Mouse (Mus musculus): ENCODE measurements around the gene Tnrc6c. TPM values are rescaled to one million over a fixed set of nuclear protein-coding genes. Genes with fewer than 3 reads are reported as not detected.
A peak's percentile ranks its signal among the peaks of the same experiment; 100 is the strongest.

The Tnrc6c gene
- total and polyA plus RNA-seq, 3 experiments = 6.9 to 16.7 (median 12.8) TPM

DNA sequence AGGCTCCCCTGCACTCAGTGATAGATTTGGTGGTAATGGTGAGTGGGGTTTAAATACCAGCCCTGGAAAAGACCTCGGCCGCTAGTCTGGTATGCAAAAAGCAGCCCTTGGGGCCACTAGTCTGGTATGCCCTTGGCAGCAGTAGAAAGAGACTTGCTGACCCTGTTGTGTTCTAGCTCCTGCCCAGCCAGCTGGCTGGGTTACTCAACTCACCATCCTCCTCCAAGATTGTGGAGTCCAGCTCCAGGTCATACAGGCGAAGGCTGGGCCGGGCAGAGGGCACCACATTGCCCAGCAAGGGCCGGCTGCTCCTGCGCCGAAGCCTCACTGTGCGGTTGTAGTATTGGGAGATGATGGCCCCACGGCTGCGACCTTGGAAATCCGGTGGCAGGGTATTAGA, 123.9 kb downstream of the Tnrc6c start:
- H3K9me3 ChIP-seq (replicated peaks; ENCODE audit: low read length) = no peaks in the 10 kb centered on the region
- TF ChIP-seq CTCF (conservative IDR thresholded peaks at IDR 0.05 in 1 of 2, IDR thresholded peaks at IDR 0.05 in 1 of 2; ENCODE audit: low read depth in 2 of 2, low read length in 2 of 2) (no peak), UBTF (IDR thresholded peaks at IDR 0.05; ENCODE audit: low read depth, low read length) (no peak), ZKSCAN1 (IDR thresholded peaks at IDR 0.05; ENCODE audit: borderline replicate concordance, low read depth, low read length) (no peak), MAX (IDR thresholded peaks at IDR 0.05; ENCODE audit: low read length) (no peak), POLR2AphosphoS2 (IDR thresholded peaks at IDR 0.05; ENCODE audit: low read depth, low read length) (no peak), JUND (conservative IDR thresholded peaks at IDR 0.05; ENCODE audit: low read depth, low read length) (no peak), KAT2A (IDR thresholded peaks at IDR 0.05; ENCODE audit: insufficient replicate concordance, low read length) (no peak), ZNF384 (IDR thresholded peaks at IDR 0.05; ENCODE audit: low read depth, low read length) (no peak), EP300 (IDR thresholded peaks at IDR 0.05; ENCODE audit: low read length) (no peak), ELF1 (IDR thresholded peaks at IDR 0.05; ENCODE audit: low read depth, low read length) (no peak), NRF1 (IDR thresholded peaks at IDR 0.05; ENCODE audit: low read depth, low read length) (no peak)
- no peak overlapping the region for H3K4me2 ChIP-seq (ENCODE audit: insufficient read depth, low read depth, poor library complexity, severe bottlenecking)
- H3K79me2 ChIP-seq (replicated peaks; ENCODE audit: control insufficient read depth, extremely low read depth, insufficient read depth, poor library complexity, severe bottlenecking) = no peaks in the 10 kb centered on the region
- no peak overlapping the region for H3K9ac ChIP-seq (ENCODE audit: insufficient read depth, low read depth)
- DNase-seq (ENCODE audit: extremely low read depth) = no peak
- in situ Hi-C loops (cut with MboI; ENCODE audit: low pct_ligation_motif_present, low pct_unique_long_range_greater_than_20kb, low sequenced_read_pairs) = no loop called here
- H3K4me1 ChIP-seq (ENCODE audit: control insufficient read depth in 1 of 2, insufficient read depth in 2 of 2) = peaks cover 5 to 63% of the 10 kb centered on the region in 2 experiments; a peak in 3 of 4 replicates
- H3K27me3 ChIP-seq (replicated peaks) = no peaks in the 10 kb centered on the region
- no peak overlapping the region for H3K27ac ChIP-seq (ENCODE audit: insufficient read depth, low read depth)
- no peak overlapping the region for H3K4me3 ChIP-seq (replicated peaks in 1 of 3; ENCODE audit: low read depth in 2 of 3, low read length in 2 of 3, poor library complexity in 1 of 3)
- peaks cover 43 to 58% of the 10 kb centered on the region in 2 experiments for H3K36me3 ChIP-seq (replicated peaks in 1 of 2; ENCODE audit: control insufficient read depth in 1 of 2, insufficient read depth in 1 of 2, low read length in 1 of 2)
- dilution Hi-C loops (cut with MboI; ENCODE audit: extremely low pct_ligation_motif_present, extremely low pct_unique_long_range_greater_than_20kb, low sequenced_read_pairs) = no loop called here

GRCm38 (mm10) chr11:117778851-117779433, 124.9 kb downstream of the Tnrc6c start:
- peak overlapping the region; percentile 68 to 94 (median 71) for H3K4me3 ChIP-seq (replicated peaks in 1 of 3; ENCODE audit: low read depth in 2 of 3, low read length in 2 of 3, poor library complexity in 1 of 3)
- peak overlapping the region; percentile 33 for H3K9ac ChIP-seq (ENCODE audit: insufficient read depth, low read depth)
- no peaks in the 10 kb centered on the region for H3K79me2 ChIP-seq (replicated peaks; ENCODE audit: control insufficient read depth, extremely low read depth, insufficient read depth, poor library complexity, severe bottlenecking)
- H3K27me3 ChIP-seq (replicated peaks) = no peaks in the 10 kb centered on the region
- dilution Hi-C loops (cut with MboI; ENCODE audit: extremely low pct_ligation_motif_present, extremely low pct_unique_long_range_greater_than_20kb, low sequenced_read_pairs) = no loop called here
- H3K9me3 ChIP-seq (replicated peaks; ENCODE audit: low read length) = no peaks in the 10 kb centered on the region
- H3K27ac ChIP-seq (ENCODE audit: insufficient read depth, low read depth) = 0 out of 2 replicates have a peak overlapping the region, but pooled peaks have one; percentile 3
- in situ Hi-C loops (cut with MboI; ENCODE audit: low pct_ligation_motif_present, low pct_unique_long_range_greater_than_20kb, low sequenced_read_pairs) = no loop called here
- H3K4me2 ChIP-seq (ENCODE audit: insufficient read depth, low read depth, poor library complexity, severe bottlenecking) = peak overlapping the region; percentile 75
- peaks cover 35 to 54% of the 10 kb centered on the region in 2 experiments for H3K36me3 ChIP-seq (replicated peaks in 1 of 2; ENCODE audit: control insufficient read depth in 1 of 2, insufficient read depth in 1 of 2, low read length in 1 of 2)
- TF ChIP-seq MEF2A (IDR thresholded peaks at IDR 0.05; ENCODE audit: borderline replicate concordance, low read depth, low read length) = no peak
- 0 out of 2 replicates have a peak, but pooled peaks have one; percentile 5 for TF ChIP-seq MYC (IDR thresholded peaks at IDR 0.05; ENCODE audit: low read depth, low read length)
- TF ChIP-seq ZNF384 (IDR thresholded peaks at IDR 0.05; ENCODE audit: low read depth, low read length) = no peak
- 0 out of 2 replicates have a peak, but pooled peaks have one; percentile 23 for TF ChIP-seq TBP (conservative IDR thresholded peaks at IDR 0.05; ENCODE audit: low read depth, low read length)
- TF ChIP-seq TCF12 (IDR thresholded peaks at IDR 0.05; ENCODE audit: low read depth, low read length) = 0 out of 2 replicates have a peak, but pooled peaks have one; percentile 27
- TF ChIP-seq IRF4 (IDR thresholded peaks at IDR 0.05; ENCODE audit: low read depth, low read length) = no peak
- DNase-seq (ENCODE audit: extremely low read depth) = peak; percentile 71
- peaks cover 8 to 64% of the 10 kb centered on the region in 2 experiments; a peak in 3 of 4 replicates for H3K4me1 ChIP-seq (ENCODE audit: control insufficient read depth in 1 of 2, insufficient read depth in 2 of 2)
